Mouse (Mus musculus): Measurements from ENCODE around the gene Clstn1.

The Clstn1 gene

GRCm38 (mm10) chr4:149683875-149684274, 97.6 kb downstream of the Clstn1 start:
- in situ Hi-C loops (cut with MboI; ENCODE audit: low pct_unique_long_range_greater_than_20kb in 1 of 2, low sequenced_read_pairs in 2 of 2, unreplicated experiment in 1 of 2) = no loop called here

DNA sequence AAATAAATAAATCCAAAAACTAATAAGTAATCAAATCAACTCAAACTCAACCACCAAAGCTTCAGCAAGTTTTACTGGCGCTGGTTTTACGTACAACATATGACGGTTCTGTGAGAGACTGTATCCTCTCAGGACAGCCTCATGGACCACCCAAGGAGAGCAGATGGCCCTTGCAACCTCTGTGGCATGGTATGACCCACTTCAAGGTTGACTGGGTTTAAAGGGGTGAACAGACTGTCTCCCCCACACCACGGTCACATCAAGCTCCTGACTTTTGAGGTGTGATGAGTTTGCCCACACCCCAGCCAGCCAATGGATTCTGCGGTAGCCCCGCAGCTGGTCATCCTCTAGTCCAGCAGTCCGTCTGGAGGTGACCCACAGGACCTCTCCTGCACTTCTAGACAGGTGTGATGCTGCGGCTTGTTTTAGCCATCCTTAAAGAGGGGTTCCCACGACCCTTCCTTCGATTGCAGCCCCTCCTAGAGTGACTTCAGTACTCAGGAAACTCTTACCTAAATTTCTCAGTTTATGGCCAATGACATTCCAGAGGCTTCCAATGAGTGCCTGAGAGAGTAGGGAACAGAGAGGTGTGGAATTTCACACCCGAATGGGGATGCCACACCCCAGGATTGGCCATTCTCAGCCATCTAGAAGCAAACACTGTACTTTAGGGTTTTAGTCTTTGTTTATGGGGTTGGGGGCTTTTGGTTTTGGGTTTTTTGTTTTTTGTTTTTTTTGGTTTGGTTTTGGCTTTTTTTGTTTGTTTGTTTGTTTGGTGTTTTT, 98.8 kb downstream of the Clstn1 start:
- in situ Hi-C loops (cut with MboI; ENCODE audit: low pct_unique_long_range_greater_than_20kb in 1 of 2, low sequenced_read_pairs in 2 of 2, unreplicated experiment in 1 of 2) = no loop called here

GRCm38 (mm10) chr4:149688861-149689260, 102.6 kb downstream of the Clstn1 start:
- in situ Hi-C loops (cut with MboI; ENCODE audit: low pct_unique_long_range_greater_than_20kb in 1 of 2, low sequenced_read_pairs in 2 of 2, unreplicated experiment in 1 of 2) = no loop called here

DNA sequence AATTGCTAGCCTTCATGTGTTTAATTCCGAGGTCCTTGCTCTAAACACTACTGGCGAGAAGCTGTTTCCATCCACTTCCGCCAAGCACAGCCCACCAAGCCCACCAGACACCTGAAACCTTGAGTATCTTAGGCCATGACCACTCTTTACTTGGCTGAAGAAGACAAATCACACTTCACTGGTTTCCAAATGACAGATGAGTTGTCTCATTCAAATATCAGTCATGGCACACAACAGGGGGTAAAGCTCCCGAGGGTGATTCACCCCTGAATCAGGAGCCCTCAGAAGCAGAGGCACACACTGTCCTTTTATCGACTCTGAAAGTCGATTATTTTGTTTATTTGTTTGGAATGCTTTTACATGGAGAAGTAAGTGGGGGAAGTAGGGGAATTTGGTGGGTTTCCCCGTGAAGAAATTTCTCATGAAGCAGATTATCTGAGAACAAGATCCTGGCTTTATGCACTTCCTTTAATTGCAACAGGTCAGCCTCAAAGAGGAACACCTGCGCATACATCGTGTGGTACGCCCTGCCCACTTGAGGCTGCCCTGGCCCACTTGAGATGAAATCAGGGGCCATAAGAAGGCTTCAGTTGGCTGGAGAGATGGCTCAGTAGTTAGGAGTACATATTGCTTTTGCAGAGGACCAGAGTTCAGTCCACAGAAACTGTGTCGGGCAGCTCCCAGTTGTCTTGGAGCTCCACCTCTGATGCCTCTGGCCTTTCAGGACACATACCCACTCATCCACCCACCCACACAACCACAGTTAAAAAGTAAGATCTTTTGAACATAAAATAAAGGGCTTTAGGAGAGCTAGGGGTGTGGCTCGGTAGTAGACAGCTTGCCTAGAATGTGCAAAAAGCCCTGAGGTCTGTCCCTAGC, 103.8 kb downstream of the Clstn1 start:
- in situ Hi-C loops (cut with MboI; ENCODE audit: low pct_unique_long_range_greater_than_20kb in 1 of 2, low sequenced_read_pairs in 2 of 2, unreplicated experiment in 1 of 2) = loop anchor here in 1 of 2 experiments (5.0 kb wide), 1 partner anchor 38 kb away; no protein-coding TSS in a partner anchor

GRCm38 (mm10) chr4:149690828-149691280, 104.6 kb downstream of the Clstn1 start:
- in situ Hi-C loops (cut with MboI; ENCODE audit: low pct_unique_long_range_greater_than_20kb in 1 of 2, low sequenced_read_pairs in 2 of 2, unreplicated experiment in 1 of 2) = loop anchor here in 1 of 2 experiments (5.0 kb wide), 1 partner anchor 39 kb away; no protein-coding TSS in a partner anchor

DNA sequence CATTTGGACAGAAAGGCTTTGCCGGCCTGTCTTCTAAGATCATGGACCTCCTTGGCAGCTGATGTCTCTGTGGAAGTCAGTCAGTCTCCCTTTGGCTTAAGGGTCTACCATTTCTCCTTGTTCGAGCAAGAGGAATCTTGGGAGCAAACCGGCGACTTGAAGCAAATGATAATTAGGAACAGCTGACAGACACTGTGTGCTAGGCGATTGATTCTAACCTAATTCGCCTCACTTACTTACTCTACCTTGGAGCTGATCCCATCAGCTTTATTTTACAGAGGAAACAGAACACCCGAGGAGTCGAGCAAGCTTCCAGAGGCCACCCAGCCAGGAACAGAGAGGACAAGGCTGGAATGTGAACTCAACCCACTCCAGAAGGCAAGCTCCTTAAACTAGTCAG, 105.1 kb downstream of the Clstn1 start:
- in situ Hi-C loops (cut with MboI; ENCODE audit: low pct_unique_long_range_greater_than_20kb in 1 of 2, low sequenced_read_pairs in 2 of 2, unreplicated experiment in 1 of 2) = loop anchor here in 1 of 2 experiments (5.0 kb wide), 1 partner anchor 39 kb away; no protein-coding TSS in a partner anchor

DNA sequence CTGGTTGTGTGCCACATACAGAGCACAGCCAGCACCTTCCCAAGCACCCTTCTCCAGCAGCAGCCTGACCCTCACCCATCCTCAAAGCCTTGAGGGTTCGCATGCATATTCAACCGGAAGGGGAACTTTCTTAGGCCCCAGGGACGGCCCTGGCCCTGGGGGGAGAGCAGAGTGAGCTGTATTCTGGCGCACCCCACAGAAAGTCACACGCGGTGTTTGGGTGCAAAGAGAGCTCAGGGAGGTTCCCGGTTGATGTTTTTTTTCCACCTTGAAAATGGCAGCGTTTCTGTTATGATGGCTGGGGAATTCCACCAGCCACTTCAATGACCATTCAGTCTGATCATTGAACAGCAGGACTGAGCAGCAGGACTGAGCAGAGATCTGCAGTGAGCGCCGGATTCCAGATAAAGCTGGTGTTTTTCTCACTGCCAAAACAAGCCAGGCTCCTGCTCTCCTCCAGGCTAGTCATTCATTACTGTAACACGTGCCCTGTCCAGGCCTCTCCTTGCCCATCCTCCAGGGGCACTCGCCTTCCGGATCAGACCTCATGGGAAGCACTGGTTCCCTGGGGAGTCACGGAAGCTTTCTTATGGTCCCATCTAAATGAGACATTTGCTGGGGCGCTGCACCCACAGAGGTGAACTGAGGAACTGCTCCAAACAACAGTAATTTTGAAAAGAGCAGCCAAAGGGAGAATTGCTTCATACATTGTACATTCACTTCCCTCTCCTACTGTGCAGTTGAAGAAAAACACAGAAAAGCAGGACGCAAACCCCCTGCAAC, 110.1 kb downstream of the Clstn1 start:
- in situ Hi-C loops (cut with MboI; ENCODE audit: low pct_unique_long_range_greater_than_20kb in 1 of 2, low sequenced_read_pairs in 2 of 2, unreplicated experiment in 1 of 2) = no loop called here

GRCm38 (mm10) chr4:149697506-149698196, 111.4 kb downstream of the Clstn1 start:
- in situ Hi-C loops (cut with MboI; ENCODE audit: low pct_unique_long_range_greater_than_20kb in 1 of 2, low sequenced_read_pairs in 2 of 2, unreplicated experiment in 1 of 2) = no loop called here

- in situ Hi-C loops (cut with MboI; ENCODE audit: low pct_unique_long_range_greater_than_20kb in 1 of 2, low sequenced_read_pairs in 2 of 2, unreplicated experiment in 1 of 2) = no loop called here
These were observed 112.0 kb downstream of the Clstn1 start for GRCm38 (mm10) chr4:149698197-149698821.

Measured in mouse embryonic stem cell (cell line).